Mouse (Mus musculus) kidney, embryonic 14.5 days (tissue): ENCODE measurements around the gene Habp4. TPM values are rescaled to one million over a fixed set of nuclear protein-coding genes. Genes with fewer than 3 reads are reported as not detected.

Experiments used
- ATAC-seq: fragments of 200-750 bp; cut with Nextera tagmentation; 2 replicates; pipeline ENCODE4 v1.8.0; 2017; ENCODE audit warnings: moderate number of reproducible peaks, mild to moderate bottlenecking, moderate TSS enrichment, moderate library complexity; ENCODE audit not compliant: low FRiP score, low TSS enrichment
- H3K27ac ChIP-seq: fragments of 300-500 bp; sonication (generic); 2 replicates; pipeline ENCODE4 v1.5.1; 2014; ENCODE audit warnings: low read depth, mild to moderate bottlenecking, low read length, moderate library complexity, mixed read lengths
- H3K27me3 ChIP-seq: fragments of 300-500 bp; sonication (generic); 2 replicates; pipeline ENCODE4 v1.6.1; 2014; ENCODE audit warnings: mild to moderate bottlenecking, low read length; ENCODE audit not compliant: control insufficient read depth, insufficient read depth
- H3K36me3 ChIP-seq: fragments of 300-500 bp; sonication (generic); 2 replicates; pipeline ENCODE4 v1.6.1; 2014; ENCODE audit warnings: low read length, mixed read lengths; ENCODE audit not compliant: control insufficient read depth, insufficient read depth
- H3K4me1 ChIP-seq: fragments of 300-500 bp; sonication (generic); 2 replicates; pipeline ENCODE4 v1.6.1; 2014; ENCODE audit warnings: low read length, mixed read lengths; ENCODE audit not compliant: control insufficient read depth, insufficient read depth
- H3K4me2 ChIP-seq: fragments of 300-500 bp; sonication (generic); replicated peaks from 2 replicates; pipeline ENCODE4 v1.6.1; 2014; ENCODE audit warnings: low read depth, mild to moderate bottlenecking, low read length
- H3K4me3 ChIP-seq: fragments of 300-500 bp; sonication (generic); 2 replicates; pipeline ENCODE4 v1.5.1; 2014; ENCODE audit warnings: mild to moderate bottlenecking, low read length
- H3K9ac ChIP-seq: fragments of 300-500 bp; sonication (generic); 2 replicates; pipeline ENCODE4 v1.6.1; 2014; ENCODE audit warnings: low read depth, mild to moderate bottlenecking, low read length, moderate library complexity
- H3K9me3 ChIP-seq: fragments of 300-500 bp; sonication (generic); 2 replicates; pipeline ENCODE4 v1.6.1; 2016; ENCODE audit warnings: low read length; ENCODE audit not compliant: control insufficient read depth
- WGBS: fragments of 180-500 bp; shearing (Covaris S2); extraction: QIAGEN DNeasy Blood & Tissue Kit; methylation state at CpG from one replicate; pipeline ENCODE4 v1.1.7; 2014; 5-methylcytosine and 5-hydroxymethylcytosine counted together
- polyA plus RNA-seq: library from polyadenylated mRNA; unstranded; fragments of >200 nt; fragmentation: Nextera tagmentation; extraction: Ambion mirVana; gene quantifications from 2 replicates; pipeline ENCODE4 v1.2.1, GENCODE M21; 2014

The Habp4 gene
- polyA plus RNA-seq, 1 experiment from 2014 or later = 32.6 TPM

DNA sequence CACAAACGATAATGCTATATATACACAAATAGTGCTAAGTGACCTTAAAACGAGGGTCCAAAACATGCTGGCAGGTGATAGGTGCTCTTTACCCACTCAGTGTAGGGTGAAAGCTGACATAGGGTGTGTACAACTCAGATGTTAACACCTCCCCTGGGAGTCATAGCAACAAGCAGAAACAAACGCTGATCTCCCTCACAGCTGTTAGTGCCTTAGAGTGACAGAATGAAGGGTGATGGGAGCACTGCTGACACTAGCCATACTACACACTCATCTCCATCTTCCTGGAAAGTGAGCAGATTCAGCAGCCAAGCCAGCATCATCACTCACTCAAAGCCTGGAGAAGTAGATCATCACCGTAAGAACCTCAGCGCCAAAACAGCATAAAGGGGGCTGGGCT, 11.5 kb upstream of the Habp4 start:
- Histone ChIP-seq H3K36me3 (0 out of 2 replicates have a peak, but pooled peaks cover 3% of the 10 kb centered on the region), H3K27me3 (no peaks in the 10 kb centered on the region), H3K9me3 (no peaks in the 10 kb centered on the region), H3K27ac (no peak overlapping the region), H3K9ac (no peak overlapping the region), H3K4me3 (no peak overlapping the region), H3K4me1 (peaks cover 17% of the 10 kb centered on the region; the same call in 1 of the 2 replicates), H3K4me2 (no peak overlapping the region)
- no peak for ATAC-seq
- 69% methylated on average over 5 of the region's 5 CpGs for WGBS

DNA sequence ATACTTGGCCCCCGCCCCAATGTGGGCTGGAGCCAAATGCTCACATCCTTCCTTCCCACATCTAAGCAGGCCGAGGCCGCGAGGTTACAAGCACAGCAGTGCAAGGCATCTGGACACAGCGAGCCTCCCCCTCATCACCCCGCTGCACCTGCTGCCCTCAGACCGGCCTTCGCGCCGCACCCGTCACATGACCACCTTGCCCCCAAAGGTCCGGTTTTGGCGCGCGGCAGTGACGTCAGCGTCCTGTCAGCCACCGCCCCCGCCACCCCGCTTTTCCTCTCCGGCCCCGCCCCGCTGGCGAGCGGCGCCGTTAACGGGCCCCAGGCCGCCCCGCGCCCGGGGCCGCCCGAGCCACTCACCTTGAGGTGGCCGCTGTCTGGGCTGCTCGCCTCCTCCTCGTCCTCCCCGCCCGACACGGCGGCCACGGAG, 9.4 kb upstream of the Habp4 start:
- Histone ChIP-seq H3K9me3 (no peaks in the 10 kb centered on the region), H3K36me3 (no peaks in the 10 kb centered on the region), H3K9ac (peak overlapping the region; percentile 82), H3K4me2 (peak overlapping the region; percentile 57), H3K27ac (peak overlapping the region; percentile 73), H3K4me3 (peak overlapping the region; percentile 83), H3K27me3 (no peaks in the 10 kb centered on the region), H3K4me1 (peaks cover 17% of the 10 kb centered on the region; the same call in 1 of the 2 replicates)
- WGBS = 0% methylated on average over 36 of the region's 42 CpGs
- peak; percentile 37 for ATAC-seq

DNA sequence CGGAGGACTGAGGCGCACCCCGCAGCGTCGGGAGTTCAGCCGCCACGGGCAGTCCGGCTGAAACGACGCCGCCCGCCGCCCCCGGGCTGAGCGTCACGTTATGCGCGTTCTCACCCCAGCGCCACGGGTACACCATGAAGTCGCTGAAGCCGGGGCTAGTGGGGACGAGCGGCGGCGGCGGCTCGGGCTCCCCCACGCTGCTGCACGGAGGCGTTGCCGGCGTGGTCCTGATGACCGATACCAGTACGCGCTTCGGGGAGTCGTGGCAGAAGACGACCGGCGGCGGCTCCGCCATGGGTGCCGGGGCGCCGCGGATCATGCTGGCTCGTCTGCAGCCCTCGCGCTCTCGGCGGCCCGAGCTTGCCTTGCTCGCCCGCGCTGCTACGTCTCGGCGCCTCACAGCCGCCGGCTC, 8.9 kb upstream of the Habp4 start:
- H3K27ac ChIP-seq = peak overlapping the region; percentile 73
- 0% methylated on average over 59 of the region's 61 CpGs for WGBS
- H3K27me3 ChIP-seq = no peaks in the 10 kb centered on the region
- no peaks in the 10 kb centered on the region for H3K9me3 ChIP-seq
- H3K9ac ChIP-seq = peak overlapping the region; percentile 82
- peak overlapping the region; percentile 57 for H3K4me2 ChIP-seq
- H3K4me1 ChIP-seq = peaks cover 17% of the 10 kb centered on the region; the same call in 1 of the 2 replicates
- peak overlapping the region; percentile 83 for H3K4me3 ChIP-seq
- peak; percentile 21 for ATAC-seq
- H3K36me3 ChIP-seq = no peaks in the 10 kb centered on the region

DNA sequence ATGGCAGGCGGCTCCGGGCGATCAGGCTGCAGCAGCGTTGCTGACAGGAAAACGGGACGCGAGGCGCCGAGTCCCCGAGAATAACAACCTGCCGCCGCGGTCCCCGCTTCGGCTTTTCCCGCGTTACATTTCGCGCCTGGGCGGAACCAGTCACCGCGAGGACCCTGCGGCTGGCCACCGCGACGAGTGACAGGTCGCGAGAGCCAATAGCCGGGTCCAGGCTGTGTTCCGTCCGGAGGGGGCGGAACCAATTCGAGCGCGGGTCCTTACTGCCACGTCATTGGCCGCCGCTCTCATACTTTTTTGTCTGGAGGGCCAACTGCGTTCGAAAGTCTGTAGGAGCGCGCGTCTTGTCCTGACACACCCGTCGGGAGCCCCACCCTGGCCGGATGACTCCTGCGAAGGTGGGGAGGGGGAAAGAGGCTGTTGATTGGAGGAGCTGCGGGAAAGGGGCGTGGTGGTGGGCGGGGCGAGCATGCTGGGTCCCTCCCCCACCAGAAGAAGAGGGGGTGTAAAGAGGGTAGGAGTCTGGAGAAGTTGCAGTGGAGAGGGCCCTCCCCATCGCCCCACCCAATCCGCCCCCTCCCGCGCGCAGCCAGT, 8.4 kb upstream of the Habp4 start, which contains the start of gene Zfp367:
Zfp367 (minus strand) TSS at position 120 of the 600 bp plus-strand sequence.
- peak within 1 kb of the TSS; percentile 82 for H3K9ac ChIP-seq
- peak within 1 kb of the TSS; percentile 73 for H3K27ac ChIP-seq
- H3K36me3 ChIP-seq = no peaks in the 10 kb centered on the region
- peaks cover 17% of the 10 kb centered on the region; the same call in 1 of the 2 replicates for H3K4me1 ChIP-seq
- peak within 1 kb of the TSS; percentile 57 for H3K4me2 ChIP-seq
- no peaks in the 10 kb centered on the region for H3K9me3 ChIP-seq
- H3K27me3 ChIP-seq = no peaks in the 10 kb centered on the region
- peak; percentile 97 for ATAC-seq
- WGBS = 1% methylated on average over 55 of the region's 56 CpGs
- H3K4me3 ChIP-seq = peak within 1 kb of the TSS; percentile 83

GRCm38 (mm10) chr13:64153751-64154267, 7.8 kb upstream of the Habp4 start:
- Histone ChIP-seq H3K27me3 (no peaks in the 10 kb centered on the region), H3K9ac (peak overlapping the region; percentile 42), H3K27ac (peak overlapping the region; percentile 65; the same call in 1 of the 2 replicates), H3K4me2 (peak overlapping the region; percentile 56), H3K4me3 (peak overlapping the region; percentile 83), H3K9me3 (no peaks in the 10 kb centered on the region), H3K4me1 (peaks cover 17% of the 10 kb centered on the region; the same call in 1 of the 2 replicates), H3K36me3 (no peaks in the 10 kb centered on the region)
- ATAC-seq = peak; percentile 50
- 1% methylated on average over 18 of the region's 18 CpGs for WGBS

- Histone ChIP-seq H3K9me3 (no peaks in the 10 kb centered on the region), H3K9ac (no peak overlapping the region), H3K4me2 (no peak overlapping the region), H3K27me3 (no peaks in the 10 kb centered on the region), H3K36me3 (no peaks in the 10 kb centered on the region), H3K27ac (no peak overlapping the region), H3K4me1 (peaks cover 17% of the 10 kb centered on the region; the same call in 1 of the 2 replicates), H3K4me3 (no peak overlapping the region)
- no peak for ATAC-seq
- WGBS = 67% methylated on average over 2 of the region's 2 CpGs
These were observed 7.0 kb upstream of the Habp4 start for GRCm38 (mm10) chr13:64154651-64155050.

- WGBS = 22% methylated on average over 1 of the region's 1 CpGs
- no peak overlapping the region for H3K4me3 ChIP-seq
- H3K4me1 ChIP-seq = peaks cover 13% of the 10 kb centered on the region; the same call in 1 of the 2 replicates
- H3K27me3 ChIP-seq = 0 out of 2 replicates have a peak, but pooled peaks cover 3% of the 10 kb centered on the region
- no peak overlapping the region for H3K27ac ChIP-seq
- H3K9ac ChIP-seq = no peak overlapping the region
- H3K4me2 ChIP-seq = no peak overlapping the region
- H3K36me3 ChIP-seq = no peaks in the 10 kb centered on the region
- ATAC-seq = no peak
- no peaks in the 10 kb centered on the region for H3K9me3 ChIP-seq
These were observed 6.5 kb upstream of the Habp4 start for GRCm38 (mm10) chr13:64155171-64155571.

DNA sequence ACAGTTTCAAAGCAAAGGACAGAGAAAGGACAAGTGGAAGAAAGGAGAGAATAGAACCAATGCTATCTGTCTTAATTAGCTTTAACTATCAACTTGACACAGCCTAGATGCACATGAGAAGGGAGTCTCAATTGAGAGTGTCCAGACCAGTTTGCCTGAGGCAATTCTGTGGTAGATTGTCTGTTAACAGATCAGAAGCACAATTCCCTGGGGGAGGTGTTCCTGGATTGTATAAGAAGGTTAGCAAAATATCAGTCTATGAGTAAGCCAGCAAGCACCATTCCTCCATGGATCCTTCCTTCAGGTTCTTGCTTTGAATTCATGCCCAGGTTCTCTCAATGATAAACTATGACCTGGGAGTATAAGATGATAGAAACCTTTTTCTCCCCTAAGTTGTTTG, 4.7 kb upstream of the Habp4 start:
- no peak overlapping the region for H3K4me3 ChIP-seq
- no peak for ATAC-seq
- 0 out of 2 replicates have a peak, but pooled peaks cover 6% of the 10 kb centered on the region for H3K27me3 ChIP-seq
- H3K4me1 ChIP-seq = 0 out of 2 replicates have a peak, but pooled peaks cover 4% of the 10 kb centered on the region
- no peak overlapping the region for H3K4me2 ChIP-seq
- H3K36me3 ChIP-seq = no peaks in the 10 kb centered on the region
- no peak overlapping the region for H3K27ac ChIP-seq
- H3K9ac ChIP-seq = no peak overlapping the region
- no peaks in the 10 kb centered on the region for H3K9me3 ChIP-seq
